Mouse (Mus musculus) urinary bladder, postnatal 14 days (tissue): ENCODE data around the gene Mecom.
"Not testable (repeated sequence)": the region's sequence is repeated elsewhere in the genome, so short reads cannot be mapped to it uniquely, and the experiment has no call there.

Source experiments
- DNase-seq: peaks from one replicate; pipeline ENCODE4 v3.0.0; 2021; ENCODE audit warnings: low spot score

Mecom gene

DNA sequence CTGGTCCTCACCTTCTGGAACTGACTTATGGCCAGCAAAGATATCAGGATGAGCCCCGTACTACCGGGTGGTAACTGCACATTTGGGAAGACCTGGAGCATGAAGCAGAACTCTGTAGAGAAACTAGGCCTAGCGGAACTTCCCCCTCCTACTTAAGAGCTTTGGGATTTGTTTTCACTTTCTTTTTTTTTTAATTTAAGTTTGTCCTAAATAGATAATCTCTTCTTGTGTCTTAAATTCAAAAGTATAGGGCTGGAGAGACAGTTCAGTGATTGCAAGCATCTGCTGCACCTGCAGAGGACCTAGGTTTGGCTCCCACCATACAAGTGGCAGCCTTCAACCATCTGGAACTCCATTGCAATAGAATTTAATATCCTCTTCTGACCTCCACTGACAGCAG lies at the start of gene Mecom:
Mecom (minus strand) TSS at position 101 of the 400 bp plus-strand sequence.
- no peak for DNase-seq

GRCm38 (mm10) chr3:30597271-30597670 lies 49.5 kb upstream of the Mecom start:
- no peak for DNase-seq

DNA sequence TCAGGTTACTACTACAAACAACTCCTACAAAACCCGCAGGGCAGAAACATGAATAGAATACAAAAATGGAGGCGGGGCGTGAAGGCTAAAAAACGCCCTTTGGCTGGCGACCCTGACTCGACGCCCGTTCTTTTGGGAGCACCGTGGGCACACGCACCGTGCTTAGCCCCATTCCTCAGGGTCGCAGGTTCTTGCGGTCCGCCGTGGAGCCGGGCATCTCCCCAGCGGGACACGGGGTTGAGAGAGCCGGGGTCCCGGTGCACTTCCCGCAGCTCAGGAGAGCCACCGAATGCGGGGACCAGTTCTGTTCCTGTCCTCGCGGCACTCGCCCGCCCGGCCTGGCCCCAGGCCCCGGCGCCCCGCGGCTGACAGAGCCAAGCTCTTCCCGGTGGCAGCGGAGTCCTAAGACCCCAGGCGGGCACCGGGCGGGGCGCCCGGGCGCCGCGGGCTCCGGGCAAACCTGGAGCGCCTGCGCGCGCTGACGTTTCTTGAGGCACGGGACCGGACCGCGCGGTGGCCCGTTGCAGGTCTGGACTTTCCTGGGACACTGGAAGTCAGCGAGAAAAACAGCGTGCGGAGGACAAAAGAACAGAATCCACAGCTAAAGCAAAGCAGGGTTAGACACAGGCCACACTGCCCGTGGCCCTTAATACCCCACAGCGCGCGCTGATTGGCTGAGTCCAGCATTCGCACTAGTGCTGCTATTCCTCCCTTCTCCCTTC lies 47.5 kb upstream of the Mecom start:
- DNase-seq = peak; percentile 38

- no peak for DNase-seq
Measured at GRCm38 (mm10) chr3:30593719-30594485, 46.1 kb upstream of the Mecom start.

DNA sequence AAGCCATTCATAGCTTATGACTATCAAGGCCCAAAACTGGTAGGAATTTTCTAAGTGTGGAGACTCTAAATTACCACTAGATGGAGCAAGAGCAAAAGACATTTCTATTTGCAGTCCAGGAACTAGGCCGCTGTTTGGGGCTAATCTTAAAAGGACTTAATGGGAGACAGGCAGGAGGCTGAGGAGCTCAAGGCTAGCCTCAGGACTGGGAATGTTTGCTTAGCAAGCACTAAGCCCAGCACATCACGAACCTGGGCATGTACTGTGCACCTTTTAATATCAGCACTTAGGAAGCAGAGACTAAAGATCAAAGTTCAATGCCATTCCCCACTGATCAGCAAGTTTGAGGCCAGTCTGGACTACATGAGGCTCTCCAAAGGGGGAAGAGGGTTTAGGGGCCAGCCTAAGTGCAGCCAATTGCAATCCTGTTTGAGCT lies 44.6 kb upstream of the Mecom start:
- no peak for DNase-seq

- DNase-seq = no peak
Measured at GRCm38 (mm10) chr3:30588865-30589264, 41.1 kb upstream of the Mecom start.

DNA sequence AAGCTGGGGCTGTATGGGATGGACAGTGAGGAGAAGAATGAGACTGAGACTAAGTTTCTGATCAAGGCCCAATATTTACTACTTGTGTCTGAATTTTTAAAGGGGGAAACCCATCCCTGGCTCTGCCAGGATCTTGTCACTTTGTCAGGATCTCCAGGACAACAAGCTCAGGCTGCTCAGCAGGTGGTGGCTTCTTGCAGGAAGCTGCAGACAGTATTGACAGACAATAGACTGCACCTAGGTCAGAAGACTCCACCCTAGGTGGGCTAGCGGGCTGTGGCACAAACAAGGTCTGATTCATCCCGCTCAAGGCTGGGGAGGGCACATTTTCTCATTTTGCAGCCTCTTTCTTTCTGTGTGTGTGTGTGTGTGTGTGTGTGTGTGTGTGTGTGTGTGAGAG lies 25.7 kb upstream of the Mecom start:
- DNase-seq = no peak

GRCm38 (mm10) chr3:30566333-30566732 lies 18.5 kb upstream of the Mecom start:
- not testable (repeated sequence) for DNase-seq

- DNase-seq = no peak
Measured at GRCm38 (mm10) chr3:30560677-30561314, 13.0 kb upstream of the Mecom start.

GRCm38 (mm10) chr3:30553741-30554140 lies 5.9 kb upstream of the Mecom start:
- no peak for DNase-seq

DNA sequence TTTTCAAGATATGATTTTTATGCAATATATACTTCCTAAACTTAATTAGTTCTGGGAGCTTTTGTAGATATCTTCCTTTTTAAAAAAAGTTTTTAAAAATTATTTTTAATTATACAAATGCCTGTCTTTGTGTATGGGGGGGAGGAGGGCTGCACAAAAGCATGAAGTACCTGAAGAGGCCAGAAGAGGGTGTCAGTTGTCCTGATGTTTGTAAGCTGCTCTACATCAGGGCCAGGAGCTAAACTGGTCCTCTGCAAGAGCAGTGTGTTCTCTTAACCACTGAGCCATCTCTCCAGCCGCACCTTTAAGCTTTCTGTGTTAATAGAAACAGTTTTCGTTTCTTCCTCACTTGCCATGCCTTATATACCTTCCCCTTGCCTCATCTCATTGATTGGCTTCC lies 2.4 kb upstream of the Mecom start:
- DNase-seq = no peak

- DNase-seq = no peak
Measured at GRCm38 (mm10) chr3:30548928-30549327, 1.1 kb upstream of the Mecom start.

GRCm38 (mm10) chr3:30546831-30547369 lies 908 bp downstream of the Mecom start:
- peak; percentile 51 for DNase-seq

DNA sequence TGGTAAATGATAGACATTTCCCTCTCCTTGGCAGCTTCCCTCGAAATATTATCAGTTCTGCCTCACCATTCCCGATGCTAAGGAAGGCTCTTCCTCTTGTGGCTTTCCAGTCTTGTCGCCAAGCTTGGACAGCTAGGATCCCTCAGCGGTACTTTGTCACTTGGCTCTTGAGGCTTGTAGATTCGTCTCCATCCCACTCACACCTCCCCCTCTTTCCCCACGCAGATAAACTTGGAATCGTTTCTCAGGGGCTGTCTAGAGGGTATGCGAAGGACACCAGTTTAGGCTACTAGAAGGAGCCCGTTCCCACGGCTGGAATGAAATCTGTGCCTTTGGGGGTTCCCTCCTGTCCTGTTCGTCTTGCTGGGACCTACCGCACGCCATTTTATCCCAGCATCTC lies 1.4 kb downstream of the Mecom start:
- no peak for DNase-seq

GRCm38 (mm10) chr3:30545246-30545645 lies 2.6 kb downstream of the Mecom start:
- DNase-seq = no peak

DNA sequence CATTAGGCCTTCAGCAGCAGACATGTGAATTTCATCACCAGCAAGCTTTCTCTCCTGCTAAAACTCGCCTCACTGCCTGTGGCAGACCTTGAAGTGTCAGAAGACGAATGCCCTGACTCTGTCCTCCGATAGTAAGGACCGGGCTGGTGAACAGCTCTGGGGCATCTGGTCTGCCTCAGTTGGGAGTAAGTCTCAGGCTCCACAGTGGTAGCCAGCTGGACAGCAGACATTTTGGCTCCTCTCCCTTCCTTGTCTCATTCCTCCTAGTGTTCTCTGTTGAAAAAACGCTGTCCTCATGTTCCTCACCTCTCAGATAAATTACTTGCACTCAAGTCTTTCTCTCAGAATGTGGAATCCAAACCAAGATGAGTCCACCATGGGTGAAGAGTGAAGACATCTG lies 3.5 kb downstream of the Mecom start:
- no peak for DNase-seq

DNA sequence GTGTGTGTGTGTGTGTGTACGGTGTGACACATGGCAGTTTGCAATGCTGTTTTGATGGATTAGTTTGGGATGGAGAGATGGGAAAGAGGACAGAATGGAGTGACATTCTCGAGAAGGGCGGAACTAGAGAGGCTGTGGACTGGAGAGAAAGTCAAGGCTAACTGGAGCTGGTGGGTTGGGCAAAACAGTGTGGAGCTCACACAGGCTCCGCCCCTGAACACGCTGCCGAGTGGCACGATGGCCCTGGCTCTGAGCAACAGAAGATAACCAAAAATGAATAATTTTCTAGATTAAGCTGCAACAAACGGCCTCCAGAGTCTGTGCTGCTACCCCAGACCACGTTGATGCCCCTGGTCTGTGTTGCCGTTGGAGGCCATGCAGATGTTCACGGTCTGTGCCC lies 12.0 kb downstream of the Mecom start:
- DNase-seq = no peak

DNA sequence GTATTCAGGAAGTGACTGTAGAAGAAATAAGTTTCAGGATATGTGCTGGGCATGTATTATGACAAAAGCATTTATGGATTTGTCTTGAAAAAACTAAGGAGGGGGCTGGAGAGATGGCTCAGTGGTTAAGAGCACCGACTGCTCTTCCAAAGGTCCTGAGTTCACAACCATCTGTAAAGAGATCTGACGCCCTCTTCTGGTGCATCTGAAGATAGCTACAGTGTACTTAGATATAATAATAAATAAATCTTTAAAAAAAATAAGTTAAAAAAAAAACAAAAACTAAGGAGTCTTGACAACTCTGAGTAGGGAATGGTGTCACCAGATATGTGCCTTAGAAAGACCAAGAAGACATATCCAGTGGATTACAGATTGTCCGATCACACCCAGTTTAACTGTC lies 27.1 kb downstream of the Mecom start:
- not testable (repeated sequence) for DNase-seq

DNA sequence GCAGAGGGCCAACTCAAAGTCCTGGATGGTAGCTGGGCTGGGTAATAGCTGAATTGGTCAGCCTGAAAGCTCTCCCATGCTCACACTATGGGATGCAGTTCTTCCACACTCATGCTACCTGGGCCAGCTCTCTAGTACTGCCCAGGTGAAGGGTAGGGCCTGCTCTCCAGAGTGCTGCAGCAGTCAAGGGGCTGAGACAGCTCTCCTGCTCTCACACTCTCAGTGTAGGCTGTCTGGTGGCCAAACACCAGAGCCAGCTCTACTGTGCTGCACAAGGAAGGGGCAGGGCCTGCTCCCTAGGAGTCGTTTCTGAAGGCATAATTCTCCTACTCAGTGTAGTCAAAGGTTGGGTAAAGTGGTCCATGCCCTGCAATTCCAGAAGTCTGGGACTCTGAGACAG lies 28.4 kb downstream of the Mecom start:
- no peak for DNase-seq

- DNase-seq = no peak
Measured at GRCm38 (mm10) chr3:30515795-30516170, 32.0 kb downstream of the Mecom start.

GRCm38 (mm10) chr3:30514901-30515794 lies 32.7 kb downstream of the Mecom start:
- peak; percentile 78 for DNase-seq
